Mouse (Mus musculus) megakaryocyte progenitor cell, adult 5-6 weeks (primary cell): ENCODE data around the gene Ighmbp2. TPM values are rescaled to one million over a fixed set of nuclear protein-coding genes. Genes with fewer than 3 reads are reported as not detected.
A peak's percentile ranks its signal among the peaks of the same experiment; 100 is the strongest.
"Not testable (repeated sequence)": the region's sequence is repeated elsewhere in the genome, so short reads cannot be mapped to it uniquely, and the experiment has no call there.

Source experiments
- ATAC-seq: replicated peaks from 2 replicates; pipeline ENCODE4 v1.8.0; 2016; ENCODE audit warnings: mild to moderate bottlenecking, moderate TSS enrichment, inconsistent platforms; ENCODE audit not compliant: poor library complexity
- total RNA-seq, 2 experiments: library from RNA; stranded (forward) in 1 of 2; stranded (reverse) in 1 of 2; fragments of 157-497, 149-512 nt in 1 of 2; fragments of 200-1000 nt in 1 of 2; gene quantifications; 2 replicates each; pipeline versions ENCODE4 v1.2.3 to v1.2.4; 2015 to 2017

The Ighmbp2 gene
- total RNA-seq, 2 experiments from 2014 or later, result 2.6 to 8.1 TPM

- peak; percentile 98 for ATAC-seq
Observed at GRCm38 (mm10) chr19:3292028-3292427, 9.2 kb upstream of the Ighmbp2 start.

GRCm38 (mm10) chr19:3289006-3289405, 6.2 kb upstream of the Ighmbp2 start:
- no peak for ATAC-seq

- 0 out of 2 replicates have a peak, but pooled peaks have one; percentile 3 for ATAC-seq
Observed at GRCm38 (mm10) chr19:3281886-3282285, 931 bp downstream of the Ighmbp2 start.

- ATAC-seq, result no peak
Observed at GRCm38 (mm10) chr19:3275744-3276365, 7.0 kb downstream of the Ighmbp2 start.

- ATAC-seq, result no peak
Observed at GRCm38 (mm10) chr19:3273331-3273730, 9.5 kb downstream of the Ighmbp2 start.

GRCm38 (mm10) chr19:3271366-3271765, 11.5 kb downstream of the Ighmbp2 start:
- no peak for ATAC-seq

- ATAC-seq, result no peak
Observed at GRCm38 (mm10) chr19:3269803-3270202, 13.0 kb downstream of the Ighmbp2 start.

- no peak for ATAC-seq
Observed at GRCm38 (mm10) chr19:3269279-3269678, 13.5 kb downstream of the Ighmbp2 start.

- no peak for ATAC-seq
Observed at GRCm38 (mm10) chr19:3268218-3268980, 14.4 kb downstream of the Ighmbp2 start.

- ATAC-seq, result no peak
Observed at GRCm38 (mm10) chr19:3267340-3267739, 15.5 kb downstream of the Ighmbp2 start.

GRCm38 (mm10) chr19:3266676-3267075, 16.1 kb downstream of the Ighmbp2 start:
- no peak for ATAC-seq

GRCm38 (mm10) chr19:3266136-3266535, 16.7 kb downstream of the Ighmbp2 start:
- no peak for ATAC-seq

GRCm38 (mm10) chr19:3265180-3265579, 17.6 kb downstream of the Ighmbp2 start:
- ATAC-seq, result no peak

- no peak for ATAC-seq
Observed at GRCm38 (mm10) chr19:3264348-3264747, 18.5 kb downstream of the Ighmbp2 start.

GRCm38 (mm10) chr19:3261764-3262525, 20.9 kb downstream of the Ighmbp2 start:
- ATAC-seq, result no peak

GRCm38 (mm10) chr19:3261336-3261735, 21.5 kb downstream of the Ighmbp2 start:
- no peak for ATAC-seq

- ATAC-seq, result no peak
Observed at GRCm38 (mm10) chr19:3260591-3260990, 22.2 kb downstream of the Ighmbp2 start.

GRCm38 (mm10) chr19:3260016-3260415, 22.8 kb downstream of the Ighmbp2 start:
- ATAC-seq, result no peak

- not testable (repeated sequence) for ATAC-seq
Observed at GRCm38 (mm10) chr19:3225261-3225660, 57.6 kb downstream of the Ighmbp2 start.

- not testable (repeated sequence) for ATAC-seq
Observed at GRCm38 (mm10) chr19:3214937-3215336, 67.9 kb downstream of the Ighmbp2 start.
